Mouse (Mus musculus): ENCODE measurements around the gene Elane.

GRCm38 (mm10) chr10:79912412-79912811 lies 26.4 kb downstream of the Elane start:
- TF ChIP-seq CTCF (IDR thresholded peaks at IDR 0.05) = no peak
- TF ChIP-seq EP300 (IDR thresholded peaks at IDR 0.05) = no peak

Measured in lung, postnatal 0 days (tissue).